16 mouse cellular contexts compared by ENCODE assay signal in genomic region chr19:19043138-19043537, GRCm38 (mm10).
DNase-seq lines count a peak whose midpoint lies in the region; ATAC-seq and TF ChIP-seq lines count a peak whose summit lies in the region.
"Had no signal": no experiment of that assay in that cellular context is flagged by ENCODE, and none has a peak within 500 bp of the region (broad histone marks: within the 10 kb centered on the region; RNA-seq: fewer than 3 reads in every experiment).

No protein-coding gene starts in this region.

- no peaks in the 10 kb centered on the region for H3K4me1 ChIP-seq in forebrain, postnatal 0 days (ENCODE audit: insufficient read depth)
- peaks cover 23% of the 10 kb centered on the region for H3K4me1 ChIP-seq in forebrain, embryonic 10.5 days
- peaks cover 0 to 20% of the 10 kb centered on the region in 2 experiments; a peak in 2 of 4 replicates for H3K4me1 ChIP-seq in CH12.LX (ENCODE audit: control insufficient read depth in 1 of 2, insufficient read depth in 2 of 2)
- H3K4me1 ChIP-seq: embryonic facial prominence, embryonic 13.5 days had no signal

- no peak for ATAC-seq in forebrain, postnatal 0 days
- no peak for ATAC-seq in megakaryocyte-erythroid progenitor cell, adult 5-6 weeks (replicated peaks; ENCODE audit: low FRiP score, low TSS enrichment, poor library complexity, severe bottlenecking)
- ATAC-seq: forebrain, embryonic 15.5 days had no signal

- no peaks in the 10 kb centered on the region for H3K9me3 ChIP-seq in forebrain, postnatal 0 days (ENCODE audit: low read length)
- H3K9me3 ChIP-seq in forebrain, embryonic 10.5 days = no peaks in the 10 kb centered on the region
- H3K9me3 ChIP-seq in CH12.LX (replicated peaks; ENCODE audit: low read length) = no peaks in the 10 kb centered on the region
- H3K9me3 ChIP-seq: embryonic facial prominence, embryonic 13.5 days; forebrain, embryonic 15.5 days; kidney, embryonic 15.5 days had no signal

- H3K36me3 ChIP-seq in forebrain, postnatal 0 days (ENCODE audit: insufficient read depth) = no peaks in the 10 kb centered on the region
- H3K36me3 ChIP-seq in forebrain, embryonic 10.5 days (replicated peaks) = no peaks in the 10 kb centered on the region
- H3K36me3 ChIP-seq in CH12.LX (replicated peaks in 1 of 2; ENCODE audit: control insufficient read depth in 1 of 2, insufficient read depth in 1 of 2, low read length in 1 of 2) = no peaks in the 10 kb centered on the region
- H3K36me3 ChIP-seq: embryonic facial prominence, embryonic 13.5 days; forebrain, embryonic 15.5 days; kidney, embryonic 15.5 days had no signal

- peak; percentile 55 for DNase-seq in forebrain, postnatal 0 days
- no peak for DNase-seq in forebrain, embryonic 10.5 days (ENCODE audit: extremely low spot score, low spot score)
- no peak for DNase-seq in left cerebral cortex, adult 2 months (ENCODE audit: extremely low spot score in 1 of 2, low spot score in 2 of 2)
- no peak for DNase-seq in left cerebral cortex, adult 11 months (ENCODE audit: low spot score)
- DNase-seq in CH12.LX (ENCODE audit: extremely low read depth) = peak; percentile 3
- peak; percentile 64 for DNase-seq in brain, embryonic 14.5 days (ENCODE audit: low read depth)
- DNase-seq in gastrocnemius, adult 8-10 months (ENCODE audit: low spot score in 2 of 2) = no peak
- DNase-seq: gastrocnemius, postnatal 36 days; layer of hippocampus, adult 9-11 months; thymus, adult 2 months had no signal

- dilution Hi-C loops in CH12.LX (cut with MboI; ENCODE audit: extremely low pct_ligation_motif_present, extremely low pct_unique_long_range_greater_than_20kb, low sequenced_read_pairs) = no loop called here

- in situ Hi-C loops in CH12.LX (cut with MboI; ENCODE audit: low pct_ligation_motif_present, low pct_unique_long_range_greater_than_20kb, low sequenced_read_pairs) = no loop called here

- intact Hi-C loops in left cerebral cortex, adult 2 months (cut with DNase I) = loop anchor here (2.0 to 5.0 kb wide), 2 partner anchors 69 to 1302 kb away; partner anchors contain the start of gene Rorb

- WGBS in forebrain, postnatal 0 days = 32% methylated on average over 2 of the region's 2 CpGs
- 61% methylated on average over 2 of the region's 2 CpGs for WGBS in forebrain, embryonic 10.5 days

- no peaks in the 10 kb centered on the region for H3K27me3 ChIP-seq in forebrain, postnatal 0 days (ENCODE audit: insufficient read depth, low read length)
- no peaks in the 10 kb centered on the region for H3K27me3 ChIP-seq in forebrain, embryonic 10.5 days (ENCODE audit: poor library complexity, severe bottlenecking)
- H3K27me3 ChIP-seq in CH12.LX (replicated peaks) = no peaks in the 10 kb centered on the region
- H3K27me3 ChIP-seq: embryonic facial prominence, embryonic 13.5 days; forebrain, embryonic 15.5 days; kidney, embryonic 15.5 days had no signal

- peak; percentile 70 for TF ChIP-seq CTCF in forebrain, postnatal 0 days (IDR thresholded peaks at IDR 0.05; ENCODE audit: low read depth)
- TF ChIP-seq CTCF in left cerebral cortex, adult 2 months (IDR thresholded peaks at IDR 0.05) = peak; percentile 60
- TF ChIP-seq CTCF in CH12.LX (conservative IDR thresholded peaks at IDR 0.05 in 1 of 2, IDR thresholded peaks at IDR 0.05 in 1 of 2; ENCODE audit: low read depth in 2 of 2, low read length in 2 of 2) = peak in 1 of 2 experiments; percentile 50; a peak in 2 of 4 replicates
- TF ChIP-seq CTCF in brain, embryonic 14.5 days (IDR thresholded peaks at IDR 0.05; ENCODE audit: borderline replicate concordance, extremely low read depth, insufficient read depth, insufficient read length) = 0 out of 2 replicates have a peak, but pooled peaks have one; percentile 18

- TF ChIP-seq POLR2A in CH12.LX (IDR thresholded peaks at IDR 0.05; ENCODE audit: low read depth, low read length) = no peak
- no peak for TF ChIP-seq POLR2A in brain, embryonic 14.5 days (IDR thresholded peaks at IDR 0.05; ENCODE audit: borderline replicate concordance, extremely low read depth, insufficient read depth, insufficient read length, poor library complexity, severe bottlenecking)

- no peak overlapping the region for H3K27ac ChIP-seq in forebrain, postnatal 0 days (ENCODE audit: low read depth, low read length)
- no peak overlapping the region for H3K27ac ChIP-seq in forebrain, embryonic 10.5 days
- H3K27ac ChIP-seq in left cerebral cortex, adult 2 months = no peak overlapping the region
- H3K27ac ChIP-seq in CH12.LX (ENCODE audit: insufficient read depth, low read depth) = no peak overlapping the region
- H3K27ac ChIP-seq: embryonic facial prominence, embryonic 13.5 days; forebrain, embryonic 15.5 days; kidney, embryonic 15.5 days; liver, embryonic 14.5 days; macrophage had no signal

- no peak overlapping the region for H3K9ac ChIP-seq in forebrain, postnatal 0 days
- H3K9ac ChIP-seq in CH12.LX (ENCODE audit: insufficient read depth, low read depth) = no peak overlapping the region
- H3K9ac ChIP-seq: embryonic facial prominence, embryonic 13.5 days; forebrain, embryonic 15.5 days; kidney, embryonic 15.5 days; liver, embryonic 14.5 days had no signal

- H3K4me2 ChIP-seq in forebrain, postnatal 0 days (ENCODE audit: low read depth) = no peak overlapping the region
- H3K4me2 ChIP-seq in CH12.LX (ENCODE audit: insufficient read depth, low read depth, poor library complexity, severe bottlenecking) = no peak overlapping the region
- H3K4me2 ChIP-seq: embryonic facial prominence, embryonic 13.5 days; forebrain, embryonic 15.5 days; kidney, embryonic 15.5 days had no signal

- TF ChIP-seq EP300 in CH12.LX (IDR thresholded peaks at IDR 0.05; ENCODE audit: low read length) = no peak

- no peak overlapping the region for H3K4me3 ChIP-seq in forebrain, postnatal 0 days (ENCODE audit: low read depth, low read length)
- H3K4me3 ChIP-seq in forebrain, embryonic 10.5 days = no peak overlapping the region
- no peak overlapping the region for H3K4me3 ChIP-seq in left cerebral cortex, adult 2 months
- H3K4me3 ChIP-seq in CH12.LX (replicated peaks in 1 of 3; ENCODE audit: low read depth in 2 of 3, low read length in 2 of 3, poor library complexity in 1 of 3) = no peak overlapping the region
- H3K4me3 ChIP-seq: embryonic facial prominence, embryonic 13.5 days; forebrain, embryonic 15.5 days; kidney, embryonic 15.5 days had no signal

- TF ChIP-seq RAD21 in CH12.LX (IDR thresholded peaks at IDR 0.05; ENCODE audit: low read depth, low read length) = peak; percentile 47

- H3K79me2 ChIP-seq in CH12.LX (replicated peaks; ENCODE audit: control insufficient read depth, extremely low read depth, insufficient read depth, poor library complexity, severe bottlenecking) = no peaks in the 10 kb centered on the region

TF ChIP-seq in CH12.LX, 34 proteins besides CTCF, POLR2A, EP300 and RAD21:
- TF ChIP-seq NELFE (IDR thresholded peaks at IDR 0.05; ENCODE audit: low read depth, low read length) (no peak), MAFK (IDR thresholded peaks at IDR 0.05; ENCODE audit: insufficient replicate concordance, low read length) (no peak), SMC3 (IDR thresholded peaks at IDR 0.05; ENCODE audit: low read depth, low read length) (peak; percentile 14; the same call in 1 of the 2 replicates), CHD2 (IDR thresholded peaks at IDR 0.05; ENCODE audit: low read length) (no peak), KAT2A (IDR thresholded peaks at IDR 0.05; ENCODE audit: insufficient replicate concordance, low read length) (no peak), ZMIZ1 (IDR thresholded peaks at IDR 0.05; ENCODE audit: low read depth, low read length) (no peak)
TF ChIP-seq in CH12.LX: peak in this region for 1.

Comparison
In these comparisons a context has a peak if more than half of its experiments do, and no peak if none do; other contexts are left out.
1. DNase-seq: peak in forebrain, postnatal 0 days (single experiment), CH12.LX (single experiment) and brain, embryonic 14.5 days (single experiment); none in forebrain, embryonic 10.5 days (single experiment), left cerebral cortex, adult 2 months (0 of 2), left cerebral cortex, adult 11 months (single experiment) and gastrocnemius, adult 8-10 months (0 of 2).